Mouse (Mus musculus): ENCODE measurements around the gene Anxa4. TPM values are rescaled to one million over a fixed set of nuclear protein-coding genes. Genes with fewer than 3 reads are reported as not detected.
A peak's percentile ranks its signal among the peaks of the same experiment; 100 is the strongest.

Gene Anxa4
- polyA plus RNA-seq, 1 experiment from 2014 or later, result 43.0 TPM

DNA sequence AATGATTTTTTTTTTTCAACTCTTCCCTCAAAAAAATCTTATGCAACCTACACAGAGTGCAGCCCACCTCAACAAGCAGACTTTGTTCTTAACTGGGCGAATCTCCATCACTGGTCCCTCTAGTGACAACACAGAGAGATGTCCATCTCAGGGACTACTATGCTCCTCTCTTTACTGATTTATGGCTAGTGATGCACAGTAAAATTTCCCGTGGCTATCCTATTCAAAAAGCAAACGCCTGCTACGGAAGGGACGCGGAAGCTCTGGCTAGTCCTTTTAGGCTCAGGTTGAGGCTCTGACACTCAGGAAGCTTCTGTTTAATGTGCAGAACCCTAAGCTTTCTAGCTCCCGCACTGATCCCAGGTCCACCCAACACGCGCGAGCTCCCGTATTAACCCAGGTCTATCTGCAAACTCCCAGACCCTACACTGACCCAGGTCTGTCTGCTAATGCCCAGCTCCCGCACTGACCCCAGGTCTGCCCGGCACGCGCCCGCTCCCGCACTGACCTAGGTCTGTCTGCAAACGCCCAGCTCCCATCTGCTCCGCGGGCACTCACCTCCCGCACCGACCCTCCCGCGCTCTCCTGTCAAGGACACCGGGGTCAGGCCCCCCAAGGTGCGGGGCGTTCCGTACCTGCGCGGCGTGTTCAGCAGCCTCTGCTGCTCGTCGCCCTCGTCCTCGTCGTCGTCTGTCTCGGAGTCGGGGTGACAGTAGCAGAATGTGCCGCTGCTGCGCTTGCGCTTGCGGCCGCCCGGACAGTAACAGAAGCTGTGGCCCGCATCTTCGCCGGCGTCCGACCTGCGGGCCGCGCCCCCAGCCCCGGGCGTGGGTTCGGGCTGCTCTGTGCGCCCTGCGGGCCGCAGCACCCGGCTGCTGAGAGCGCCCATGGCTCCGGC lies 60.9 kb downstream of the Anxa4 start:
- H3K9ac ChIP-seq (ENCODE audit: low read depth, low read length), result peak overlapping the region; percentile 80
- under 1% methylated on average over 62 of the region's 62 CpGs for WGBS
- H3K9me3 ChIP-seq (ENCODE audit: control insufficient read depth, low read length), result no peaks in the 10 kb centered on the region

DNA sequence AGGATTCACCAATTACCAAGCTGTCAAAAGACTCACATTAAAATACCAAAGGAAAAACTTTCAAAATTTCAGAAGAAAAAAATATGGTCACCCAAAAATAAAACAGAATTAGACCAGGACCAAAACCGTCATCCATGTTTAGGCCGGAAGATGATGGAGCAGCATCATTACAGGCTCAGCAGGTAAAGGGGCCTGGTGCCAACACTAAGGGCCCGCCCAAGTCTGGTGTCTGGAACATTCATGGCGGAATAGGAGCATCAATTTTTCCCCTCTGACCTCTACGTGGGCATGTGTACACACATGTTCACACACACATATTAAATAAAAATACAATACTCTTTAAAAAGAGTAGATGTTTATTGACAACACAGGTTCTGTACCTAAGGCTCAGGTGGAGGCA lies 64.7 kb downstream of the Anxa4 start:
- Histone ChIP-seq H3K36me3 (ENCODE audit: control insufficient read depth, insufficient read depth, low read length) (no peaks in the 10 kb centered on the region), H3K4me1 (replicated peaks; ENCODE audit: control insufficient read depth, insufficient read depth, low read length) (no peaks in the 10 kb centered on the region; the same call in 1 of the 2 replicates), H3K27me3 (replicated peaks; ENCODE audit: control insufficient read depth, insufficient read depth, low read length) (no peaks in the 10 kb centered on the region), H3K27ac (ENCODE audit: low read depth, low read length) (no peak overlapping the region), H3K9ac (ENCODE audit: low read depth, low read length) (no peak overlapping the region), H3K9me3 (ENCODE audit: control insufficient read depth, low read length) (no peaks in the 10 kb centered on the region), H3K4me2 (no peak overlapping the region), H3K4me3 (ENCODE audit: low read depth, low read length) (no peak overlapping the region)
- DNase-seq (ENCODE audit: low spot score) (no peak), ATAC-seq (replicated peaks; ENCODE audit: low FRiP score) (no peak)
- WGBS, result 91% methylated on average over 5 of the region's 5 CpGs

More for the DNA sequence above, 60.9 kb downstream of the Anxa4 start:
- peak; percentile 14 for ATAC-seq (replicated peaks; ENCODE audit: low FRiP score)
- Histone ChIP-seq H3K27me3 (replicated peaks; ENCODE audit: control insufficient read depth, insufficient read depth, low read length) (no peaks in the 10 kb centered on the region), H3K27ac (ENCODE audit: low read depth, low read length) (peak overlapping the region; percentile 76), H3K4me1 (replicated peaks; ENCODE audit: control insufficient read depth, insufficient read depth, low read length) (peaks cover 13% of the 10 kb centered on the region), H3K36me3 (ENCODE audit: control insufficient read depth, insufficient read depth, low read length) (no peaks in the 10 kb centered on the region), H3K4me2 (peak overlapping the region; percentile 99), H3K4me3 (ENCODE audit: low read depth, low read length) (peak overlapping the region; percentile 97)
- DNase-seq (ENCODE audit: low spot score), result peak; percentile 62

DNA sequence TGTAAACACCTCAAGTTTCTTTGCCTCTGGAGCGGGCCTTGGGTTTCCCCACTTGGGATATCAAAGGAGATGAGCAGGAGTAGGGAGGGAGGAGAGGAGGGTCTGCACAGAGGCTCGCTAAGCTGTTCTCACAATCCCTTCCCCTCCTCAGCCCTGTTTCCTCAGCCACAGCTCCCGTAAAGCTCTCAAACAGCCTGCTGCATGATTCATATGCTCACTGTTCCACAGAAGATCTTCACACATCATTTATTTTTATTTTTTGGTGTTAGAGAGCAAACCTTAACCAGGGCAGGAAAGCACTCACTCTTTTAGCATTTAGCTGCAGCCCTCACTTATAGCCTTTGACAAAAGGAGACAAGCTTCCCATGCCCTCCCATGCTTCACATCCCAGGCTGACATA lies 71.4 kb downstream of the Anxa4 start:
- Histone ChIP-seq H3K36me3 (ENCODE audit: control insufficient read depth, insufficient read depth, low read length) (no peaks in the 10 kb centered on the region), H3K4me3 (ENCODE audit: low read depth, low read length) (no peak overlapping the region), H3K4me1 (replicated peaks; ENCODE audit: control insufficient read depth, insufficient read depth, low read length) (no peaks in the 10 kb centered on the region), H3K9me3 (ENCODE audit: control insufficient read depth, low read length) (no peaks in the 10 kb centered on the region), H3K9ac (ENCODE audit: low read depth, low read length) (no peak overlapping the region), H3K4me2 (no peak overlapping the region), H3K27ac (ENCODE audit: low read depth, low read length) (no peak overlapping the region), H3K27me3 (replicated peaks; ENCODE audit: control insufficient read depth, insufficient read depth, low read length) (no peaks in the 10 kb centered on the region)
- WGBS, result 91% methylated on average over 3 of the region's 3 CpGs
- DNase-seq (ENCODE audit: low spot score), result no peak
- no peak for ATAC-seq (replicated peaks; ENCODE audit: low FRiP score)

DNA sequence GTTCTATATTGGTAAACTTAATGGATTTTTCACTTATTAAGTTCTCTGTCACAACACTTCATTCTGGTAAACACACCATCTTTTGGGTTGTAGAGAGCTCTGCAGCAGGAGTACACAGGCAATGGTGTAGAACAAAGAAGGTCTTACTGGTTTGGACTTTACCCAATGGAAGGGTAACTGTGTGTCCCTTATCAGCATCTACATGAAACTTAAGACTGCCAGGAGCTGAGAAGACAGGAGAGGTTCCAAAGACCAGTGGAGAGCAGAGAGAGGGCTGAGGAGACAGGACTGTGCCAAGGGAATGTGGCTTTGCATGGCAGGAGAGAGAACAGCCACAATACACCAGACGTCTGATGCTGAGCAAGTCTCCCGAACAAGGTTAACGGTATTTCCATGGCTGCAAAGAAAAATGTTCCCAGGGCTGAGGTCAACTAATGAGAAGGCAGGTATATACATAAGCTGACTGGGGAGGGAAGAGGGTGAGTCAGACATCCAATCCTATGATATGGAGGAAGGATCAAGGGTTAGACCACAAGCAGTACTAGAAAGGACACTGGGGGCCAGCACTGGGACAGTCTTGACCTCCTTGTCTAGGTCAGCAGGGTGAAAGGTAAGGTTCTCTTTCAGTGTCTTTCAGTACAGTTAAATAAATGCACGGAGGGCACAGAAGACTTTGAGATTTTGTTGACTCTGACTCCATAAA lies 85.2 kb downstream of the Anxa4 start:
- H3K36me3 ChIP-seq (ENCODE audit: control insufficient read depth, insufficient read depth, low read length), result peaks cover 6% of the 10 kb centered on the region; the same call in 1 of the 2 replicates
- H3K4me2 ChIP-seq, result no peak overlapping the region
- H3K27me3 ChIP-seq (replicated peaks; ENCODE audit: control insufficient read depth, insufficient read depth, low read length), result no peaks in the 10 kb centered on the region
- no peak overlapping the region for H3K9ac ChIP-seq (ENCODE audit: low read depth, low read length)
- H3K9me3 ChIP-seq (ENCODE audit: control insufficient read depth, low read length), result no peaks in the 10 kb centered on the region
- DNase-seq (ENCODE audit: low spot score), result no peak
- no peak for ATAC-seq (replicated peaks; ENCODE audit: low FRiP score)
- no peak overlapping the region for H3K4me3 ChIP-seq (ENCODE audit: low read depth, low read length)
- no peak overlapping the region for H3K27ac ChIP-seq (ENCODE audit: low read depth, low read length)
- H3K4me1 ChIP-seq (replicated peaks; ENCODE audit: control insufficient read depth, insufficient read depth, low read length), result no peaks in the 10 kb centered on the region
- 87% methylated on average over 4 of the region's 4 CpGs for WGBS

DNA sequence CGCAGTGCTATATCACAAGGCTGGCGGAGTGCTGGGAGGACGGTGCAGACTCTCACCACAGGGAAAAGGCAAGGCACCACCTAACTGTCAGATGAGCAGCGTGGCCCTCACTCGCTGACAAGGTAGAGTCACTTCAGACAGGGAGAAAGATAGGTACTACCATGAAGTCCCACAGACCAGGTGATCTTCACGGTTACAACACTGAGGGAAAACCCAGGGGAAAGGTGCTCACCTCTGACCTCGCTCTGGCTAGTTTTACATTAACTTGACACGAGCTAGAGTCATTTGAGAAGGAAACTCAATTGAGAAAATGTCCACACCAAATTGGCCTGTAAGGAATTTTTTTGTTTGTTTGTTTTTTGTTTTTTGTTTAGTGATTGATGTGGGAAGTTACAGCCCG lies 90.8 kb downstream of the Anxa4 start:
- Histone ChIP-seq H3K36me3 (ENCODE audit: control insufficient read depth, insufficient read depth, low read length) (peaks cover 6% of the 10 kb centered on the region), H3K27ac (ENCODE audit: low read depth, low read length) (no peak overlapping the region)
- no peak for ATAC-seq (replicated peaks; ENCODE audit: low FRiP score)

DNA sequence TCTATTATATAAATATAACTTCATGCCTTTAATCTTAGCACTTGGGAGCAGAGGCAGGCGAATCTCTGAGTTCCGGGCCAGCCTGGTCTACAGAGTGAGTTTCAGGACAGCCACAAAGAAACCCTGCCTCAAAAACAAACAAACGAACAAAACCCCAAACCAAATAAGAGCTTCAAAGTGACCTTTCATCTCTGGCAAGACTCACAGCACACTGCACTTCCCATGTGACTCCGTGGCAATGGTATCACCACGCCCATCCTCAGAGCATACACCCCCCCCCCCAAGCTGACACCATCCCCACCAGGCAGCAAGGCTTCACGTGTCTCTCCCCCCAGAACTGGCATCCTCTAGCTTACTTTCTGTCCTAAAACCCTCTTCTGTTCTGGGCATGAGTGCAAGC lies 95.5 kb downstream of the Anxa4 start:
- Histone ChIP-seq H3K4me2 (no peak overlapping the region), H3K4me1 (replicated peaks; ENCODE audit: control insufficient read depth, insufficient read depth, low read length) (no peaks in the 10 kb centered on the region), H3K9ac (ENCODE audit: low read depth, low read length) (no peak overlapping the region), H3K9me3 (ENCODE audit: control insufficient read depth, low read length) (no peaks in the 10 kb centered on the region), H3K4me3 (ENCODE audit: low read depth, low read length) (no peak overlapping the region), H3K36me3 (ENCODE audit: control insufficient read depth, insufficient read depth, low read length) (peaks cover 2% of the 10 kb centered on the region), H3K27me3 (replicated peaks; ENCODE audit: control insufficient read depth, insufficient read depth, low read length) (no peaks in the 10 kb centered on the region), H3K27ac (ENCODE audit: low read depth, low read length) (no peak overlapping the region)
- no peak for DNase-seq (ENCODE audit: low spot score)
- ATAC-seq (replicated peaks; ENCODE audit: low FRiP score), result no peak
- 76% methylated on average over 6 of the region's 6 CpGs for WGBS

More for the DNA sequence above, 90.8 kb downstream of the Anxa4 start:
- DNase-seq (ENCODE audit: low spot score), result no peak
- no peak overlapping the region for H3K4me3 ChIP-seq (ENCODE audit: low read depth, low read length)
- 82% methylated on average over 9 of the region's 9 CpGs for WGBS
- H3K9me3 ChIP-seq (ENCODE audit: control insufficient read depth, low read length), result no peaks in the 10 kb centered on the region
- no peaks in the 10 kb centered on the region for H3K4me1 ChIP-seq (replicated peaks; ENCODE audit: control insufficient read depth, insufficient read depth, low read length)
- no peaks in the 10 kb centered on the region for H3K27me3 ChIP-seq (replicated peaks; ENCODE audit: control insufficient read depth, insufficient read depth, low read length)
- H3K9ac ChIP-seq (ENCODE audit: low read depth, low read length), result no peak overlapping the region
- no peak overlapping the region for H3K4me2 ChIP-seq

DNA sequence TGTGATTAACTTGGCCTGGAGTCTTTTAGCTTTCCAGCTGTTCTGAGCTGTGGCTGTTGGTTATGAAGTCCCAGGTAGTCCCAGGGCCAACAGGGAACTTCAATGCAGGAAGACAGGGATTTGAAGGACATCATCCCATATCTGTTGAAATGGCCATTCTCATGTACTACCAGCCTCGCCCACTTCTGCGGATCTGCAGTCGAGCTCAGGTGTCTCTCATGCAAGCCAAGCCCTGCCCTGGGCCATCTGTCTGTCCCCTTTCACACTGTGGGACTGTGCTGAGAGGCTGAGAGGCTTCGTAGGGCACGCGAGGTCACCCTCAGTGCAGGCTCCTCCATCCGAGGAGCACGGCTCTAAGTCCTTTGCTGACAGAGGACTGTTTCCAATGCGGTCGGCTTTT lies 97.2 kb downstream of the Anxa4 start:
- 87% methylated on average over 10 of the region's 10 CpGs for WGBS
- DNase-seq (ENCODE audit: low spot score), result no peak
- peaks cover 2% of the 10 kb centered on the region for H3K36me3 ChIP-seq (ENCODE audit: control insufficient read depth, insufficient read depth, low read length)
- H3K9ac ChIP-seq (ENCODE audit: low read depth, low read length), result no peak overlapping the region
- H3K27ac ChIP-seq (ENCODE audit: low read depth, low read length), result no peak overlapping the region
- H3K9me3 ChIP-seq (ENCODE audit: control insufficient read depth, low read length), result no peaks in the 10 kb centered on the region
- no peaks in the 10 kb centered on the region for H3K27me3 ChIP-seq (replicated peaks; ENCODE audit: control insufficient read depth, insufficient read depth, low read length)
- no peak overlapping the region for H3K4me2 ChIP-seq
- H3K4me3 ChIP-seq (ENCODE audit: low read depth, low read length), result no peak overlapping the region
- no peaks in the 10 kb centered on the region for H3K4me1 ChIP-seq (replicated peaks; ENCODE audit: control insufficient read depth, insufficient read depth, low read length)
- no peak for ATAC-seq (replicated peaks; ENCODE audit: low FRiP score)

DNA sequence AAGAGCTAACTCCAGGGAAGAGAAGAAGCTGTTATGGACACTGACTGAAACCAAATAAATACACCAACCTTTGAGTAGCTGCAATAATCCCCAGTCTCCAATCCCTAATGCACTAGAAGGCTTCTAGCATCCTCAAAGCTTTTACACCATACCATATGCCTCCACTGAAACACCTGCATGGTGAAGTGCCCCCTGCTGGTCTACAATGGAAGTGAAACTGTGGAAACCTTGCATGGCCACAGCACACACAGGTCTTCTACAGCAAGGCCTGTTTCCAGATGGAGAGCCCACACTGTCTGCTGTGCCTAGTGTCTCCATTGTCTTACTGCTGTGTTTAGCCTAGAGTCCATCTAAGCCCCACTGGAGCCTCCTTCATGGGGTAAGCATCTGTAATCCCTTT lies 98.9 kb downstream of the Anxa4 start:
- DNase-seq (ENCODE audit: low spot score) (peak; percentile 48), ATAC-seq (replicated peaks; ENCODE audit: low FRiP score) (no peak)
- Histone ChIP-seq H3K9ac (ENCODE audit: low read depth, low read length) (no peak overlapping the region), H3K27me3 (replicated peaks; ENCODE audit: control insufficient read depth, insufficient read depth, low read length) (no peaks in the 10 kb centered on the region), H3K9me3 (ENCODE audit: control insufficient read depth, low read length) (no peaks in the 10 kb centered on the region), H3K27ac (ENCODE audit: low read depth, low read length) (no peak overlapping the region), H3K4me2 (no peak overlapping the region), H3K4me1 (replicated peaks; ENCODE audit: control insufficient read depth, insufficient read depth, low read length) (0 out of 2 replicates have a peak, but pooled peaks cover 1% of the 10 kb centered on the region), H3K4me3 (ENCODE audit: low read depth, low read length) (no peak overlapping the region), H3K36me3 (ENCODE audit: control insufficient read depth, insufficient read depth, low read length) (peaks cover 2% of the 10 kb centered on the region; the same call in 1 of the 2 replicates)
